Mouse (Mus musculus): ENCODE data around the gene Rhobtb1. TPM values are rescaled to one million over a fixed set of nuclear protein-coding genes. Genes with fewer than 3 reads are reported as not detected.
A peak's percentile ranks its signal among the peaks of the same experiment; 100 is the strongest.

The Rhobtb1 gene
- polyA plus RNA-seq, 1 experiment from 2014 or later = 26.1 TPM

DNA sequence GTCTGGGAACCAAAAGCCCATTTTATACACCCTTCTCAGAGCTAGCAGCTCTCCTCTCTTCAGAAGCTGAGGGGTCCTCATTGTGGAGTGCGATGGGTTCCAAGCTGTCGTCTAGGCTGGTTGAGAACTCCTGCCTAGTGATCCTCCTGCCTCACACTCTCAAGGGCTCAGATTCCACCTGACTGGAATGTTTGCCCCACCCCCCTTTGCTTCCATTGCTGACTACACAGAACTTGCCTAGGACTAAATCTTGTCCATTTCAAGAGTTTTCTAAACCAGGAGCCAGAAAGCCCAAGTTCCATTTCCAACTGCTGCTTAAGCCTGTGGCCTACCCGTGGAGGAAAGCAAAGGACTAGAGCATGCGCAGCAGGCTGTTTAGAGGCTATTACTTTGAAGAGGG is 184.4 kb downstream of the Rhobtb1 start:
- H3K4me1 ChIP-seq (replicated peaks; ENCODE audit: control insufficient read depth, insufficient read depth, low read length) = no peaks in the 10 kb centered on the region; the same call in 1 of the 2 replicates
- H3K9ac ChIP-seq (ENCODE audit: low read length) = no peak overlapping the region
- no peak for ATAC-seq (replicated peaks; ENCODE audit: low FRiP score, low TSS enrichment, low read depth)
- H3K9me3 ChIP-seq (ENCODE audit: control insufficient read depth, low read length) = no peaks in the 10 kb centered on the region
- 78% methylated on average over 4 of the region's 4 CpGs for WGBS
- H3K27ac ChIP-seq (ENCODE audit: low read depth) = peak overlapping the region; percentile 58
- no peak overlapping the region for H3K4me3 ChIP-seq (ENCODE audit: low read depth, low read length)
- no peak for DNase-seq (ENCODE audit: low spot score)
- H3K4me2 ChIP-seq (ENCODE audit: low read length) = no peak overlapping the region
- no peaks in the 10 kb centered on the region for H3K27me3 ChIP-seq (replicated peaks; ENCODE audit: control insufficient read depth, insufficient read depth, low read length)
- peaks cover 68% of the 10 kb centered on the region for H3K36me3 ChIP-seq (ENCODE audit: control insufficient read depth, insufficient read depth, low read length)

DNA sequence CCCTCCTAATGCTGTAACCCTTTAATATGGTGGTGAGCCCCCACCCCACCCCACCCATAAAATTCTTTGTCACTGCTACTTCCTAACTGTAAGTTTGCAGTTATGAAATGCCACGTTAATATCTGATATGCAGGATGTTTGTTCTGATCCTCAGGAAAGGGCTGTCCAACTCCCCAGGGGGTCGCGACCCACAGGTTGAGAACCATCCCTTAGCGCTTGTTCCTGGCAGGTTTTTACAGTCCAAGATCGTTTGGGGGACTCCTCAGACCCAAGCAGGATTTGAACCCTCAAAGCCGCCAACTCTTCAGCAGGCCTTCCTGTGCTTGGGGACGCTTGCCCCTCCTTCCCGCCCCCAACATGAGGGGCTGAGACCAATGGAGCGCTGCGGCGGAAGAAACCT is 185.0 kb downstream of the Rhobtb1 start:
- Histone ChIP-seq H3K4me3 (ENCODE audit: low read depth, low read length) (no peak overlapping the region), H3K4me2 (ENCODE audit: low read length) (no peak overlapping the region), H3K9ac (ENCODE audit: low read length) (no peak overlapping the region), H3K36me3 (ENCODE audit: control insufficient read depth, insufficient read depth, low read length) (peaks cover 74% of the 10 kb centered on the region), H3K27ac (ENCODE audit: low read depth) (no peak overlapping the region), H3K4me1 (replicated peaks; ENCODE audit: control insufficient read depth, insufficient read depth, low read length) (no peaks in the 10 kb centered on the region; the same call in 1 of the 2 replicates), H3K27me3 (replicated peaks; ENCODE audit: control insufficient read depth, insufficient read depth, low read length) (no peaks in the 10 kb centered on the region), H3K9me3 (ENCODE audit: control insufficient read depth, low read length) (no peaks in the 10 kb centered on the region)
- 88% methylated on average over 11 of the region's 11 CpGs for WGBS
- no peak for DNase-seq (ENCODE audit: low spot score)
- no peak for ATAC-seq (replicated peaks; ENCODE audit: low FRiP score, low TSS enrichment, low read depth)

DNA sequence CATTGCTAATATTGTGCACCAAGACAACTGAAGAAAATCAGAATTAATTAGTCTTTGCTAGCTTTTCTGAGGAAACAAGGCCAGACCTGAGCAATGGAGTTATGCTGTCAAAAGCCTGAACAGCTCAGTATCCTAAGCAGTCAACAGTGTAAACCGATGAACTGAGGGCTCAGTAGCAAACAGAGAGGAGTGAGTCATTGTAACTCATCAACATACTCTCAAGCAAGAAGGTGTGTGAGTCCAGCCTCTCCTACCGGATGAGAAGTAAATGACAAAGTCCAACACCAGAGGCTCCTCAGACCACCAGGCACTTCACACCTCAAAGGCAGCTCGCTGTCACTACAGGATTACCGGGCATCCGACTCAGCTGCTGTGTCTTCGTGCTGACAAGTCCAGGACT is 188.8 kb downstream of the Rhobtb1 start:
- no peak overlapping the region for H3K4me3 ChIP-seq (ENCODE audit: low read depth, low read length)
- no peak for DNase-seq (ENCODE audit: low spot score)
- no peaks in the 10 kb centered on the region for H3K4me1 ChIP-seq (replicated peaks; ENCODE audit: control insufficient read depth, insufficient read depth, low read length)
- H3K27ac ChIP-seq (ENCODE audit: low read depth) = no peak overlapping the region
- no peak for ATAC-seq (replicated peaks; ENCODE audit: low FRiP score, low TSS enrichment, low read depth)
- H3K9me3 ChIP-seq (ENCODE audit: control insufficient read depth, low read length) = no peaks in the 10 kb centered on the region
- H3K9ac ChIP-seq (ENCODE audit: low read length) = no peak overlapping the region
- no peaks in the 10 kb centered on the region for H3K27me3 ChIP-seq (replicated peaks; ENCODE audit: control insufficient read depth, insufficient read depth, low read length)
- no peak overlapping the region for H3K4me2 ChIP-seq (ENCODE audit: low read length)
- 88% methylated on average over 6 of the region's 6 CpGs for WGBS
- H3K36me3 ChIP-seq (ENCODE audit: control insufficient read depth, insufficient read depth, low read length) = peaks cover 100% of the 10 kb centered on the region

Other genes starting within 250 kb of the Rhobtb1 start
- 2.7 and 2.8 TPM in 2 replicates for gene A930033H14Rik, start 61.7 kb downstream of the Rhobtb1 start, polyA plus RNA-seq (2014; fragmentation: Nextera tagmentation; extraction: Ambion mirVana)
- 489 and 512 TPM in 2 replicates for gene Cdk1, start 201.5 kb downstream of the Rhobtb1 start, polyA plus RNA-seq (2014; fragmentation: Nextera tagmentation; extraction: Ambion mirVana)
- 24.7 and 29.0 TPM in 2 replicates for gene Ank3, start 247.3 kb downstream of the Rhobtb1 start, polyA plus RNA-seq (2014; fragmentation: Nextera tagmentation; extraction: Ambion mirVana)

Measured in intestine, embryonic 14.5 days (tissue).